Mouse (Mus musculus): ENCODE measurements around the gene Il6ra. TPM values are rescaled to one million over a fixed set of nuclear protein-coding genes. Genes with fewer than 3 reads are reported as not detected.

Il6ra gene
- polyA plus RNA-seq, 1 experiment: 5.4 TPM

DNA sequence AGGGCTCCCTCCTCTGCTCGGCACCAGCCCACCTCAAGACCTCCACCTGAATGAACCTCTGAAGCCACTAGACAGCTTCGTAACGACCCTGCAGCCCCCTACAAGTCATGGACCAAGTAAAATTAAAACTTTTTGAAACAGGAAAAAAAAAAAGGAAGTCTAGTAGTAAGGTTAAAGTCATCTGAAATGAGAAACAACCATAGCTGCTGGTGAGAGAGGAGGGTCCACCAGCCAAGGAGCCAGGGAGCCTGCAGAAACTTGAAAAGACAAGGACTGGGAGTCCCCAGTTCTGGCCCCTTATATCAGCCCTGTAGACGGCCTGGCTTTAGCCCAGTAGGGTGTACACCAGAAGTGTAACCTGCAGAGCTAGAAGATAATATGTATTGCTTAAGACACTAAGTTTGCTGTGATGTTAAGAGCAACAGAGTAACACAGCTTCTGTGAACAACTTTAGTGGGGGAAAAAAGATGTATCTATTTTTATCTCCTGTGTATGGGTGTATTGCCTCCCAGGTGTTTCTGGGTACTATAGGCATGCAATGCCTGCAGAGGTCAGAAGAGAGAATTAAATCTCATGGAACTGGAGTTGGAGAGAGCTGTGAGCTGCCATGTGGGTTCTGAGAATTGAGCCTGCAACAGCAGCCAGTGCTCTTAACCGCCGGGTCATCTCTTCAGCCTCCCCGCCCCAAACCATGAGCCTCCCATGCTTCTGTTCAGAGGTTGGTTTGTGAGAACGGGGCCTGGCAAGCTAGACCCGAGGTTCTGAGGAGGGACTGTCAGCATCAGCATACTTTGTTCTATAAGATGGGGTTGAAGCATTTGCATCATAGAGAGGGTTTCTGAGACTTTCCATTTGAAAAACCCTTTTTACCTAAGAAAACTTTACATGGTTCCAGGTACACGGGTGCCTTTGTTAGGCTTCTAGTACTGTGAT lies 91.2 kb downstream of the Il6ra start:
- H3K4me3 ChIP-seq (ENCODE audit: insufficient read depth, low read depth, low read length): no peak overlapping the region
- H3K4me1 ChIP-seq (ENCODE audit: control insufficient read depth, insufficient read depth, insufficient read length, low read length): no peaks in the 10 kb centered on the region
- no peak overlapping the region for H3K27ac ChIP-seq (replicated peaks; ENCODE audit: low read depth, low read length)

DNA sequence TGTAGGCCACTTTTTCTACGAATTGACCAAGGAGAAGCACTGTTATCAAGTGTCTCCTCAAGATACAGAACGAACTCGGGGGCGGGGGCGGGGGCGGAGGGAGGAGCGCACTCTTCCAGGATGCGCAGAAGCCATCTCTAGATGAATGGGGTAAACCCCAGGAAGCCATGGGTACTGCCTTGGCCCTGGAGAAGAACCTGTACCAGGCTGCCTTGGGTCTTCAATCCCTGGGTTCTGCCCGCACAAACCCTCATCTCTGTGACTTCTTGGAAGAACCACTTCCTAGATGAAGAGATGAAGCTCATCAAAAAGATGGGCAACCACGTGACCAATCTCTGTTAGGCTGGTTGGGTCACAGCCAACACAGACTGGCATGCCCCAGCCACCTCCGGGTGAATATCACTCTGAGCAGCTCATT lies 91.9 kb downstream of the Il6ra start:
- no peaks in the 10 kb centered on the region for H3K4me1 ChIP-seq (ENCODE audit: control insufficient read depth, insufficient read depth, insufficient read length, low read length)
- H3K4me3 ChIP-seq (ENCODE audit: insufficient read depth, low read depth, low read length): no peak overlapping the region
- H3K27ac ChIP-seq (replicated peaks; ENCODE audit: low read depth, low read length): no peak overlapping the region

GRCm38 (mm10) chr3:89820311-89821095 lies 92.5 kb downstream of the Il6ra start:
- Histone ChIP-seq H3K27ac (replicated peaks; ENCODE audit: low read depth, low read length) (no peak overlapping the region), H3K4me3 (ENCODE audit: insufficient read depth, low read depth, low read length) (no peak overlapping the region), H3K4me1 (ENCODE audit: control insufficient read depth, insufficient read depth, insufficient read length, low read length) (no peaks in the 10 kb centered on the region)

GRCm38 (mm10) chr3:89819897-89820296 lies 93.1 kb downstream of the Il6ra start:
- Histone ChIP-seq H3K27ac (replicated peaks; ENCODE audit: low read depth, low read length) (no peak overlapping the region), H3K4me1 (ENCODE audit: control insufficient read depth, insufficient read depth, insufficient read length, low read length) (no peaks in the 10 kb centered on the region), H3K4me3 (ENCODE audit: insufficient read depth, low read depth, low read length) (no peak overlapping the region)

DNA sequence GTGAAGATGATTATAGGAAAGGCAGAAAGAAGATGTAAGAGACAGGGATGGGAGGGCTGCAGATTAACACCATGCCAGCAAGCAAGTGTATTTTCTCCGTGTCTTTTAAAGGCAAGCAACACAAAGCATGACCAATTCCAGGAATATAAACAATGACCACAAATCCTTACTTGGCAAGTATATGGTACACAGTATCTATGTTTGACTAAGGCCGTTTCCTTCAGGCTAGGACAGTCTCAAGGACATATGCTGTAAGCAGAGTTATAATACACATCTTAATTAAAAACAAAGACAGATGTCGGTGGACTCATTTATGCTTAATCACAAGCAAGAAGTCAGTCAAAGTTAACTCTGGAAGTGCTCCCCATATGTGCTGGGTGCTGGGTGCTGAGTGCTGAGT lies 94.4 kb downstream of the Il6ra start:
- H3K4me1 ChIP-seq (ENCODE audit: control insufficient read depth, insufficient read depth, insufficient read length, low read length): no peaks in the 10 kb centered on the region
- no peak overlapping the region for H3K27ac ChIP-seq (replicated peaks; ENCODE audit: low read depth, low read length)

DNA sequence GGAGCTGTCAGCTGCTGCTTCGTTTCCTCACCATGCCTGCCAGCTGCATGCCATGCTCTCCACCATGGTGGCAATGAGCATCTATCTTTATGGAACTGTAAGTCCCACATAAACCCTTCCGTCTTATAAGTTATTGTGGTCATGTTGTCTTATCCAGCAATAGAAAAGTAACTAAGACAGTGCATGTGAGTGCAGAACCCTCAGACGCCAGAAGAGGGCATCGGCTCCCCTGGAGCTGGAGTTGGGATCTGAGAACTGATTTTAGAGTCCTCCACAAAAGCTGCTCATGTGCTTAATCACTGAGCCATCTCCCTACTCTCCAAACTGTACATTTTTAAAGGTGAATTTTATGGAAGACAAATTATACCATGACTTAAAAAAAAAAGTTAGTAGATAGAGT lies 95.9 kb downstream of the Il6ra start:
- Histone ChIP-seq H3K27ac (replicated peaks; ENCODE audit: low read depth, low read length) (no peak overlapping the region), H3K4me1 (ENCODE audit: control insufficient read depth, insufficient read depth, insufficient read length, low read length) (no peaks in the 10 kb centered on the region), H3K4me3 (ENCODE audit: insufficient read depth, low read depth, low read length) (no peak overlapping the region)

More for the DNA sequence above, 94.4 kb downstream of the Il6ra start:
- H3K4me3 ChIP-seq (ENCODE audit: insufficient read depth, low read depth, low read length): no peak overlapping the region

Other genes with a start within 250 kb of the Il6ra start
- 2.4 and 4.8 TPM in 2 replicates for gene Adar, start 198.2 kb downstream of the Il6ra start, polyA plus RNA-seq (2012; ENCODE audit: insufficient read depth, insufficient read length, missing spikeins)
- 0.54 and 1.3 TPM in 2 replicates for gene Chrnb2, start 148.6 kb downstream of the Il6ra start, polyA plus RNA-seq (2012; ENCODE audit: insufficient read depth, insufficient read length, missing spikeins)
- 31.9 and 44.5 TPM in 2 replicates for gene Ube2q1, start 139.6 kb downstream of the Il6ra start, polyA plus RNA-seq (2012; ENCODE audit: insufficient read depth, insufficient read length, missing spikeins)
- gene She, start 81.8 kb downstream of the Il6ra start, polyA plus RNA-seq (2012; ENCODE audit: insufficient read depth, insufficient read length, missing spikeins): 2.4 and 4.0 TPM in 2 replicates
- gene Atp8b2, start 50.3 kb upstream of the Il6ra start, polyA plus RNA-seq (2012; ENCODE audit: insufficient read depth, insufficient read length, missing spikeins): 8.4 and 10.2 TPM in 2 replicates
- 79.2 and 79.9 TPM in 2 replicates for gene Hax1, start 85.6 kb upstream of the Il6ra start, polyA plus RNA-seq (2012; ENCODE audit: insufficient read depth, insufficient read length, missing spikeins)
- gene 4933434E20Rik, start 138.4 kb upstream of the Il6ra start, polyA plus RNA-seq (2012; ENCODE audit: insufficient read depth, insufficient read length, missing spikeins): 62.5 and 63.0 TPM in 2 replicates
- gene Ubap2l, start 139.4 kb upstream of the Il6ra start, polyA plus RNA-seq (2012; ENCODE audit: insufficient read depth, insufficient read length, missing spikeins): 43.1 and 61.4 TPM in 2 replicates
- gene Tpm3, start 159.5 kb upstream of the Il6ra start, polyA plus RNA-seq (2012; ENCODE audit: insufficient read depth, insufficient read length, missing spikeins): 96.4 and 103 TPM in 2 replicates
- gene Nup210l, start 190.9 kb upstream of the Il6ra start, polyA plus RNA-seq (2012; ENCODE audit: insufficient read depth, insufficient read length, missing spikeins): 0.20 TPM in 1 of 2 replicates, not detected in the other

Measured in brown adipose tissue, adult 24 weeks (tissue).